Mouse (Mus musculus): Measurements from ENCODE around the gene Zfp276.
"Not testable (repeated sequence)": the region's sequence is repeated elsewhere in the genome, so short reads cannot be mapped to it uniquely, and the experiment has no call there.

Gene Zfp276

DNA sequence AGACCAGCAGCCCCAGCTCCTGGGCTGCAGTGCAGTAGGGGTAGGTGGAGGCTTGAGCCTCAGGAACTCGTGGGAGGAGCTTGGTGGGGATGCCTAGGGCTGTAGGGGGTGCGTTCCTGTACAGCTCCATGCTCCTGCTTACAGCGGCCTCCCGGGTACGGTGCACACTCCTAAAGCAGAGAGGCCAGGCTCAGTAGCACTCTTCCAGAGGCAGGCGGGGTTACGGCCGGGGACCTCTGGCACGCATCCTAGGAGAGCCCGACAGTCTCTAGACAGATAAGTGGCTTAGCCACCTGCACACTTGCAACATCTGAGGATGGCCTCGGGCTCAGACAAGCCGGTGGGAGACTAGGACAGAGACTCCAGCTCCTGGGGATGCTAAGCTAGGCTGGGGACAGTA is 8.5 kb upstream of the Zfp276 start:
- DNase-seq: no peak

DNA sequence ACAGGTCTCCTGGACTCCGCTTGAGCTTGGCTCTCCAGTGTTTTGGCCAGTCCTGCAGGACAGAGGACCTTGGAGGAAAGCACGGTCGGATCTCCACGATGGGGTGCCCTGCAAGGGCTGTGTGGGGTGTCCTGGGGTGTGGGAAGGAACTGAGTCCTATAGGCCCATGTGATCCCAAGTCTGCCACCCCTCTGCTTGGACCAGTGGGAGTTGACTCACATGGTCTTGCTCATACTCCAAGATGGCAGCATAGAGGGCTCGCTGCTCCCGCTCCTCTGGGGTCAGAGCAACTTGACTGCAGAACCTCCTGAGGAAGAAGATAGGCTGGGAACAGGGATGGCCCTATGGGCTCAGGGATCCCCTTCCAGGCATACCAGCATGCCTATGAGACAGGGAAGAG is 6.2 kb upstream of the Zfp276 start:
- no peak for DNase-seq

DNA sequence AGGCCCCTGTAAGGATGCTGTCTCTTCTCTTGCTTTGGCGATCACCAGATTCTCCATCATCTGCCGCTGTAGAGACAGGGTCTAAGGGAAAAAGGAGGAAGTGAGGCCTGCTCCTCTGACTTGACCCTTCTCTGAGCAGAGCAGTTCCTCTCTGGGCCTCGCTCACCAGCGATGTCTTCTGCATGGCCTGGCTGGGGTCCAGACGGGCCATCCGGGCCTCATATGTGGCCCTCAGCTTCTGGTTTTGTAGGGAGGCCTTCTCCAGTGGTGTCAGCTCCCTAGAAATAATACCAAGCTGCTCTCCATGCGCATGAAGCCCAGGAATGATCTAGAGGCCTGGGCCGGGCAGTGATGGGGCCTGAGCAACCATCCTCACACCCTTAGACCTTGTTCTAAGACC is 5.4 kb upstream of the Zfp276 start:
- peak; percentile 69 for DNase-seq

DNA sequence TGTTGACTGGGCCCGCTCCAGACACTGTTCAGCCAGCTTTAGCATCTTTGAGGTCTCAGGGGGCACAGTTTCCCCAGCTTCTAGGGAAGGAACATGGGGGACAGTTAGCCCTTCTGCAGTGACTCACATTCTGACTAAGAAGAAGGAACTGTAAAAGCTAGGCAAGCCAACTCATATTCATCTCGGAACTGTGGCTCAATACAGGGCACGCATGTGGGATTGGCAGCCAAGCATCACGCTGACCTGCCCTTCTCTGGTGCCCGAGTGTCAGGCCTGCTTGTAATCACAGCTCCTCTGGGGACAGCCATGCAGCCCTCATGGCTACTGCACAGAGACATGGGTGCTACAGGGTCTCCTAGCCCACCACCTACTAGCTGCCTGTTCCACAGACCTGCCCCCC is 3.1 kb upstream of the Zfp276 start:
- no peak for DNase-seq

DNA sequence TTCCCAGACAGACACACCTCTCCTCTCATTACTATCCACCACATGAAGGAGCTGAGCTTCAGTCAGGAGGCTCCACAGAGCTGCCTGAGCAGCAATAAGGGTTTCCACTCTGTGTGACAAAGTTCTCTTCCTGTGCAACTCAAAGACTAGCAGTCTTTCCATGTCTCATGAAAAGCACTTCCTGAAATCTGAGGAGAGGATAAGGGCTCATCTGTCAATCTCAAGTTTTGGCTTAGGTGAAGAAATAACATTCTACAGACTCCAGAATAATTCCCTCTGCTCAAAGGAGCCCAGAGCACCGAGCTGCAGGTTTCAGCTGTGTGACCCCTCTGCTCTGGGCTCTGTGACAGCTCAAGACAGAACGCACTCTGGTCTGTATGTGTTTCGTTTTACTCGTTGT is 1.1 kb upstream of the Zfp276 start:
- DNase-seq: no peak

DNA sequence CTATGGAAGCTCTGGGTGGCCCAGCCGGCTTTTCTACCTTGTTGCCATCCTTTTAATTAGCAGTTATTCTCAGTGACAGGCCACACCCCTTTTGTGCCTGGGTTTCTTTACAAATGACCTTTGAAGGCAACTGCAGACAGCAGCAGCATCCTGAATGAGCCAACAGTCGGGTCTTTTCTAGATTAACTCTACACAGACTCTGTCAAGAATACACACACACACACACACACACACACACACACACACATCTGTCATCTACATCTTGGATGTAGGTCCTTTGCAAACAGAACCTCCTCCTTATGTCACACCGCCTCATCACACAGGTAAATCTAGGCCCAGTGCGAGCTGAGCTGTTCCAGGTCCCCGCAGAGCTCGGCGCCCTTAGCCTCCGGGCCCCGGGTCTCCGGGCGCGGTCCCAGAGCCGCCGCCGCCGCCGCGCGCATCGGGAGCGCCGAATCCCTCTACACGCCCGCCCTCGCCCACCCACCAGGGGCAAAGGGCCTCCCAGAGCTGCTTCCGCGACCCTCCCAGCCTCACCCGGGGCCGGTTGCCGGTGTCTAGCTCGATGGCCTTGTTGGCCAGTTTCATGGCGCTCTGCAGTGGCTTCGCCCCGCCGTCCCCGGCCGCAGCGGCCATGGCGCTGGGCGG is 420 bp upstream of the Zfp276 start:
- no peak for DNase-seq

DNA sequence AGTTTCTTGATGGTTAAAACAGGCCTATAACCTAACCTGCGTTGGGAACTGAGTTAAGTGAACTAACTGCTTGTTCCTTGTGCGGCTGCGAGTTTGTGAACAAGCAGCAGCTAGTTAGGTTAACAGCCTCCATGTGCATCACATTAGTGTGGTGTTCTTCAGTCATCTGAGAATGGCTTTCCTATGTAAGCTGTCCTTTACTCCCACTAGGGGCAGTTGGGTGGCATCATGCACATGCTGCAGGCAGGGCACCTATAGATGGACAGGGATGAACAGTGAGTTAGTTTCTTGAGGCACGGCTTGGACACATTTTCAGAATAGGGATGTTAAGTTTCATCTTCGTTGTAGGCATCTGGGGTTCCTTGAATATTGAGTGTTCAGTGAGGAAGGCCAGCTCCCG is 1.2 kb downstream of the Zfp276 start:
- DNase-seq: no peak

DNA sequence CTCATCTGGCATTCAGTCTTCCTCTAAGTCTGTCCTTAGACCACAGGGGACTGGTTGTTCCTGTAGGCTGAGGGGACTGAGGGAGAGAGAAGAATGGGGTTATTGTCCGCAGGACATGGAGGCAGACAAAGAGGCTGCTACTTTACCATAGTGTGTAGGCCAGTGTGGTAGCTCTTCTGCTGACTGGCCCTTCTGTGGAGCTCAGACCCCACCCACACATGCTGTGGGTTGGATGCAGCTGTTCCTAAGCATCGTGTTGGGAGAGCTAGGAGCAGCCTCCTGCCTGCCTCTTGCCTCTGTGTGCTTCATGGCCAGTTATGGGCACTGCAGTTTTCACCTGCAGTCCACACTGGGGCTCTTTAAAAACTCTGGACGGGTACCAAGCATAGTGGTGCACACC is 3.1 kb downstream of the Zfp276 start:
- peak; percentile 88 for DNase-seq

DNA sequence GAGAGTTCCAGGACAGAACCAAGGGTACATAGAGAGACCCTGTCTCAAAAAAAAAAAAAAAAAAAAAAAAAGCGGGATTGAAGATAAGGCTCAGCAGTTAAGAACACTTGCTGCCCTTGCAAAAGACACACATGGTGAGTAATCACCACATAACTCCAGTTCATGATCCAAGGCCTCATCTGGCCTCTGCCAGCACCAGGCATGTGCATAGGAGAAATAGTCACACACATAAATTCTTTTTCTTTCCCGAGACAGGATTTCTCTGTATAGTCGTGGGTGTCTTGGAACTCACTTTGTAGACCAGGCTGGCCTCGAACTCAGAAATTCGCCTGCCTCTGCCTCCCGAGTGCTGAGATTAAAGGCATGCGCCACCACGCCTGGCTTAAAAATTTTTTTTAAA is 3.6 kb downstream of the Zfp276 start:
- not testable (repeated sequence) for DNase-seq

DNA sequence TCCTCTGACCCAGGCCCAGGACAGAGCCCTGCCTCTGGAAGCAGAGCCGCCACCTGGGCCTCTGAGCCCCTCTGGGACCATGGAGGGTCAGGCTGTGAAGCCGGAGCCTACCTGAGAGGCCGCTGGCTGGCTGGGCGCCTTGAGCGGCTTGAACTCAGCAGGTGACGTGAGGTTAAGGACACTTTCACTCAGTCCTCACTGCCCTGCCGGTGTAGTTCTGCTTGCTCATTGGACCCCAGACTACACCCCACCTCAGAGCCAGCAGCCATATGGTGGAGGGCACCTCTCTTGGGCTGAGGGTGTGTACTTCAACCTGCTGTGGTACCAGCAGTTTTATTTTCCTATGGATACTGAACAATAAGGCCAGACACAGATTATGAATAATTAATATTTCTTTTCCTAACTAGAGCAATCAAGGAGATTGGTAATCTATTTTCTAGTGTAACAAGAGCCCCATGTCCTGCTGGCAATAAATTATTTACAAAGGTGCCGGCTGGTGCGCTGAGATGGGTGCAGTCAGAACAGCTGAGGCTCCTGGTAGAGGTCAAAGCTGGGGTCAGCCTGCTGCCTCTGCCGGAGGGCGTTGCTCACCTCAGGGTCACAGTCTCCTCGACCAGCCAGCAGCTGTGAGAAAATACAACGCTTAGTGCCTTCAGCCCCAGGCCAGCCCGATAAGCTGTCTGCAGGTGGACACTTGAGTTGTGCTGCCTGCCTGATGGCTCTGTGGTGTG is 14.1 kb downstream of the Zfp276 start:
- DNase-seq: no peak

DNA sequence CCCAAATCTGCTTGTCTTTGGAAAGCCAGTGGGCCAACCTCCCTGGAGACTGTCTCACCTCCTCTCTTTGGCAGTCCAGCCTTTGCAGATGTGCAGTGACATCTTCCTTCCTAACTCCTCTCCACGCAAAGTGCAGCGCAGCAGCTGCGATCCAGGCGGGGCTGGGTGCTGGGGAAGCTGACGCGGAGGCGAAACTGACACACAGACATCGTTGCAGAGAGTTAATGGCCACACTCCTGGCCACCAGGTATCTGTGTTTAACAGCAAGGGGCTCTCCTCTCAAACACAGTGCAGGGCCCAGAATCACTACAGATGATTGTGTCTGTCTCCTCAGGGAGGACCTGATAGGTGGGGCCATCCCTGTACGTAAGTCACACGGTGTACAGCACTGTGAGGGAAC is 17.2 kb downstream of the Zfp276 start:
- DNase-seq: no peak

DNA sequence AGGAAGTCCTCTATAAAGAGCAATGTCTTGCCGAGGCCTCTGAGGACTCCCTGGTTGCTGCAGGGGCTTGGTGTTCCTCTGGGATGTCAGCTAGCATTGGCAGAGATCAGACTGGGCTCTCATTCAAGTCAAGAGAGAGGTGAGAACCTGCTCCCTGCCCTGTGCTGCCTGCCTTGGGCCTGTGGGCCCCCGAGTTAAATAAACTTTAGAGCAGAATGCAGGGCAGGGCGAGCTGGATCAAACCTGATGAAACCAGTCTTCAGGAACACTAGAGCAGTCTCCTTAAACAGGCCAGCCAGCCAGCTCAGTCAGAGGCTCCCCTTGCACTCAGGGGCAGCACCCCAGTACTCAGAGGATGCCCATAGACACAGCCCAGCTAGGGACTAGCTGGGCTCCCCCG is 17.9 kb downstream of the Zfp276 start:
- DNase-seq: no peak

DNA sequence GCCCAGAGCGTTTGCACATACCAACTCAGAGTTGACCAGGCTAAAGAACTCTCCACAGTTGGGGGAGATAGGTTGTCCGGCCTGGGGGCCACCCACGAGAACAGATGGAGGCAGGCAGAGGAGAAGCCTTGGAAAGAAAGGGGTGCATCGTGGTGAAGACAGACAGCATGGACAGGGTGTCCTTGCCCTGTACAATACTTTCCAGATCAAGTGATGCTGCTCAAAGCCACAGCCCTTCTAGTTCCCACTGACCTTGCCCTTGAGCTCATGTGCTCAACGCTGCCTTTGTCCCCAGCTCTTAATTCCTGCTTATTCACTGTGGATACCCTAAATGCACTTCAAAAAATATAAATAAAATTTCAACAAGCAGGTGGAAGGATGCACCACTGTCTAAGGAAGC is 20.5 kb downstream of the Zfp276 start:
- no peak for DNase-seq

DNA sequence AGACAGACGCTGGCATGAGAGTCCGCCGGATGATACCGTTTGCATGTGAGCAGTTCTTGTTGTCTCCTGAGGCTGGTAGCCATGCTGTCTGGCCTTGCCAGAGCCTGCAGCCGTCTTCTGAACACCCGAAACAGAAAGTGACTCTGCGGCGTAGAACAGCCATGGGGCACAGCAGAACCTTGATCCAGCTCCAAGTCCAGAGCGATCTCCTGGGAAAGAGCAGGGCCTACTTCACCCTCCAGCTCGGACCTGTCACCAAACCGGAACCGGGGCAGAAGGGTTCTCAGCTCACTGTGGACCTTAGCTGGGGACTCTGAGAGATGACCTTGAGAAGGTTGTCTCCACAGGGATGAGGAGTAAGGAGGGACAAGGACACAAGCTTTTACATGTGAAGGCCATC is 21.1 kb downstream of the Zfp276 start:
- no peak for DNase-seq

DNA sequence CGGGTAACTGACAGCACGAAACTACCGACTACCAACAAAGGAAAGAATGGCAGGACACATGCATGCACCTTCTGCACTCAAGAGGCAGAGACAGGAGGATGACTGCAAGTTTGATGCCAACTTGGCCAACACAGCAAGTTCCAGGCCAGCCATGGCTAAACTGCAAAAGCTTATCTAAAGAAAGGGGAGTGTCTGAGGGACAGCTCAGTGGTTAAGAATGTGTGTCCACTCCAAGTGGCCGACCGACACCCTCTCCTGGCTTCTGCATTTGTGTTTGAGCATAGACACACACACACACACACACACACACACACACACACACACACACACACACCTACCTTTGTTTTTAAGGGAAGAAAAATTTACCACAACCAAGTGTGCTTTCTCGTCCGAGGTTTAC is 24.4 kb downstream of the Zfp276 start:
- DNase-seq: no peak

DNA sequence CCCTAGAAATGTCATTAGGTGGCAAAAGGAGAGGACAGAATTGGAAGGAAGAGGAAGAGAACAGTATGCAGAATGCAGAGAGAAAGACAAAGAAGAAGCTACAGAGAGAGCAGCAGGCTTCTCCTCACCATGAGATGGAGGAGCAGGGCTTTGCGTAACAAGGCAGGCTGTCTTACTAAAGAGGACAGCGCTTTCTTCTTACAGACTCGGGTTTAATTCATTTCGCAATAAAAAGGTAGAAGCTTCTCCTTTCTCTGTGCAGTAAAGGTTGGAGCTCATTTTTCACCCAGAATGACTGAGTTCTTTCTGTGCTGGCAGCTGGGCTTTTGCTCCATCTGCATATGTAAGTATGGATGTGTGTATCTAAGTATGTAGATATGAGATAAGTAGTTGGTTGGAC is 25.8 kb downstream of the Zfp276 start:
- DNase-seq: no peak

DNA sequence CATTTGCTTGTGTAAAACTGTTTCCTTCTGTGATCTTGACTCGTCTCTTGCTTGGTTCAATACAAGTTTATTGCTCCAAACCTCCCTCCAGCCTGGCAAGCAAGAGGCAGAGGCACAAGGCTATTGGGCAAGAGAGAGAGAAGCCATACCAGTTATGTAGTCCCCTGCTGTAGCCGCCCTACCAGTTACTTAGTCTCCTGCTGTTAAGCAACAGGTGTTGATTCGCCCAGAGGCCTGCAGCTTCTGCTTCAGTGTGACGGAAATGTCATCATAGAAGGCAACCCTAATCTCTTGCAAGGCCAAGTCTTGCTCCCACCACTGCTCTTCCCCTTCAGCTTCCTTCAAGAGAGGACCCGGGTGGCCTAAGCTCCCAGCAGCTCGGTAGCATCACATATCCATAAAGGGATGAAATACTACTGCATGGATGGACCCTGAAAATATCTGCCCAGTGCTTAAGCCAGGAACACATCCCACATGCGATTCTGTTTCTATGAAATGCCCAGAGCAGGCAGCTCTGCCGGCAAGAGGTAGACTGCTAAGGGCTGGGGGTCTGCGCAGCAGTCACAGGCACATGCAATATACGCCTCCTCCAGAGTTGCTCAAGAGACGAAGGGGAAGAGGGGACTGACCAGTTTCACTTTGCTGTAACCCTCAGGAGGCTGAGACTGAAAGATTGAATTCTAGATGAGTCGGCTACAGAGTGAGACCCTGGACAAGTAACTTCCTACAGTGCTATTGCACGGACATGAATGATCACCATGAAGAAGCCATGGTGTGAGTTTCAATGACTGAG is 26.5 kb downstream of the Zfp276 start:
- no peak for DNase-seq

DNA sequence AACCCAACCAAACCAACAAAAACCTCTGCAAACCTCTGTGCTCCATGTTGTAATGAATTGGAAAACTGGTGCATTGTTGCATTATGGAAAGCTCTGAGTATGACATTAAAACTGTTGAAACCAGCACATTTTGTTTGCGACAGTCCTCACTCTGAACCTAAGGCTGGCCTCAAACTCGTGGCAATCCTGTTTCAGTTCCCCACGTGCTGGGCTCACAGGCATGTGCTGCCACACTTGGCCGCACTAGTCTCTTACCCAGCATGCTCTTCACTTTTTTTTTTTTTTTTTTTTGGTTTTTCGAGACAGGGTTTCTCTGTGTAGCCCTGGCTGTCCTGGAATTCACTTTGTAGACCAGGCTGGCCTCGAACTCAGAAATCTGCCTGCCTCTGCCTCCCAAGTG is 29.0 kb downstream of the Zfp276 start:
- DNase-seq: not testable (repeated sequence)

DNA sequence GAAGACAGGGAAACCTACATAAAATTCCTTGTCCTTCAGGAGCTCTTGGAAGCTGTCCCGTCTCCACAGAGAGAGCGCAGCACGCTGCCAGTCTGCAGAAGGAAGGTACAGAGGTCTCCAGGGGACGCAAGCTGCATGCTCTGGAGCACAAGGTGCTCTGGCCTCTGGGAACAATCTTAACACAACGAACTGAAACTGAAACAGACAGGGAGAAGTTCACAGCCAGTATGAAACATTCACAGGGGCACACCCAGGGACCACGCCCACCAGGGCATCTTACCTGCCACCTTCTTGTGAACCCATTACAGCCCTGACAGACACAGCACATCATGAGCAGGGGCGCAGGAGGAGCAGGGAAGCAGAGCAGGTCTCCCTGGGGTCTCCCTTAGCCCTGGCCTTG is 30.0 kb downstream of the Zfp276 start:
- no peak for DNase-seq

DNA sequence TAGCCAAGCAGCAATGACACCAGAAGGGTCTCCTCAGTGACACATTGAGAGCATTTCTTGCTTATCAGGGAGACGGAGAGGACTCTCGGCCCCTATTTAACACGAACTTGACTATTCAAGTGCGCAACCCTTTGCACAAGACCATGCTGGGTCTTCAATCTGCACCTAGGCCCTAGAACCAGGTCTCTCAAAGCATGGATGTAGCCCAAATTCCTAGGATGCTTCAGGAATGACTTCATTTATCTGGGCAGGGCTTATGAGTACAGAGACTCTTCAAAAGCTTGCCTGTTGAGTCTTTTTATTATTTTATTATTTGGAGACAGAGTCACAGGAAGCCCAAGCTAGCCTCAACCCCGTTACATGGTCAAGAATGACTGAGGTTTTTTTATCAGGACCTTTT is 30.5 kb downstream of the Zfp276 start:
- DNase-seq: no peak

DNA sequence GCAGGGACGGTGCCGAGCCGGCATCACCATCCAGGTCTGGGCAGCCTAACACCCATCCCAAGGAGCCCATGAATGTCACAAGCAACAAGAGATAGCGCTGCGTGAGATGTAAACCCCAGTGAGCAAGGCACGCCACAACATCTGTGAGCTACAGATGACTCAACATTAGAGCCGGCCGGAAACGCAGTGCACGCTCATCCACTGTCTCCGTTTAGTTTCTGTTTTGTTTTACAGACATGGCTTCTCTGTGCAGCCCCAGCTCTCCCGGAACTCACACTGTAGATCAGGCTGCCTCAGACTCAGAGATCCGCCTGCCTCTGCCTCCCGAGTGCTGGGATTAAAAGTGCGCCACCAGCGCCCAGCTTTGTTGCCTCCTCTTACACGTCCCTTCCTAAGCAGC is 33.4 kb downstream of the Zfp276 start:
- DNase-seq: no peak

DNA sequence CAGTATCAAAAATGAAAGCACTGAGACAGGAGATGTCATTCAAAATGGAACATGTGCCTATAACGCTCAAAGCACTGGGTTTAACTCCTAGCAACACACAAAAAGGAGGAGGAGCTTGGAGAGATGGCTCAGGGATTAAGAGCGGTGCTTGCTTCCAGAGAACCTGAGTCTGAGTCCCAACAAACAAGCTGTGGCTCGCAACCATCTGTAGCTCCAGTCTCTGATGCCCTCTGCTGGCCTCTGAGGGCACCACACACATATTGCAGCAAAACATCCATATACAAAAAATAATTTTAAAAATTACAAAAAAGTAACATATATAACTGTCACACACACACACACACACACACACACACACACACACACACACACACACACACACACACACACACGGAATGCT is 36.2 kb downstream of the Zfp276 start:
- DNase-seq: no peak

DNA sequence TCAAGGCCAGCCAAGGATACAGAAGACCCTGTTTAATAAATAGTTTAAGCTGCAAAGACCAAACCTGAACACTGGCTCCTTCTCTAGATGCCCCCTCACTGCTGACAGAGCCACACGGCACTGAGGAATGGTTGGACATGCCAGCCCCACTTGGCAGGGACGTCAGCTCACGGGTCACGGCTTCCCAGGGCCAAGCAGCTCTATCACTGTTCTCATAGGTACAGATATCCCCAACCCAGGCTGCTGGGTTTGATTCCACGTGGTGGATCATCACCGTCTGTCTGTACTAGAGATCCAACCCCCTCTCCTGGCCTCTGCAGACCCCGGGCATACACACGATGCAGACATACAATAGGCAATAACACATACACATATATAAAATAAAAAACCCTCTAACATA is 36.7 kb downstream of the Zfp276 start:
- DNase-seq: no peak

DNA sequence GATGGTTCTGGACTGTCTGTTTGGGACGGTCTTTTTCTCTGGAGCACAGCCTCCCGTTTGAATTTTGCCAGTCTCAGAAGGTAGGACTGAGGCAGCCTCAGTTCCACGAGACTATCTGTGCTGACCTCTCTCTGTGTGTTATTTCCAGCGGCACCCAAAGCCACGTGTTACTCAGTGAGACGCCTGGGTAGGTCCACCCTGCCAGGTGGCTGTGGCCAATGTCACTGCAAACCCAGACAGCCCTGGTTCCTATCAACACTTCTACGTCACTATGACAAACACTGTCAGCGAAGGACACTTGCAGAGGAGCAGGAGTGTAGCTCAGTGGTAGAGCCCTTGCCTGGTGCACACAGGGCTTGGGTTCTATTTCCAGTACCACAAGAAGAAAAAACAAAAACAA is 37.7 kb downstream of the Zfp276 start:
- no peak for DNase-seq

Data from layer of hippocampus, adult 9-11 months (tissue).